Mouse (Mus musculus): ENCODE results near the gene Lif.
A peak's percentile ranks its signal among the peaks of the same experiment; 100 is the strongest.

The Lif gene

DNA sequence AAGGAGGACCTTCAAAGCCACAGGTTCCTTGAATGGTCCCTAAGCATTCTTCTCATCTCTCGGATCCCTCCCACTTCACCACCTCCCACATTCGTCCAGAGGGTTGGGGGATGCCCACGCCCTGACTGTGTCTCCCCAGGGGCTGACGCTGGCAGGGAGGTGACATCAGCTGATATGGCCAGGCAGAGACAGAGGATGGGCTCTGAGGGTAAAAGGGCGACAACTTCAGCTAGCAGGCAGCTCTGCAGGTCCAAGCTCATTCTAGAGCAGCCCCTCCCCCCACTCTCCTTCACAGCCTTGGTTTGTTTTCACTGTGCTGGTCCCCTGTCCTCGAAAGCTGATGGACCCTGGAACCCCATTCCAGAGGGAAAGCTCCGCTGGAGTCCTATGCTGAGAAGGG lies 41.3 kb downstream of the Lif start:
- no peak for DNase-seq (ENCODE audit: low spot score in 2 of 2)

DNA sequence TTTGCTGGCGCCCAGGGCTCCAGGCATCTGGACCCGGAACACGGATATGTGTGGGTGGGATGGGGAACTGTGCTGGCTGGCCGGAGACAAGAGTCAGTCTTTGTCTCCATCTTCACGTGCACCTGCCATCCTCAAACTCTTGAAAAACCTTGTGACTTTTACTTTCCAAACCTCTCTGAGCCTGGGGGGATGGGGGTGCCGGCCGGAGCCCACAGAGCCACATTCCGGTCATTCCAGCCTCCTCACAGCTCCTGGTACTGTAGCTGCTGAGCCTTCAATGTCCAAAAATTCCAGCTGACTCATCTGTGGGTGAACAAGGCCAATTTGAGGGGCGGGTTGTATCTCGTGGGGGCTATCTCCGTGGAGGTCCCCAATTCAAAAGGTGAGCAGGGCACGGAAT lies 41.8 kb downstream of the Lif start:
- DNase-seq (ENCODE audit: low spot score in 2 of 2) = no peak

DNA sequence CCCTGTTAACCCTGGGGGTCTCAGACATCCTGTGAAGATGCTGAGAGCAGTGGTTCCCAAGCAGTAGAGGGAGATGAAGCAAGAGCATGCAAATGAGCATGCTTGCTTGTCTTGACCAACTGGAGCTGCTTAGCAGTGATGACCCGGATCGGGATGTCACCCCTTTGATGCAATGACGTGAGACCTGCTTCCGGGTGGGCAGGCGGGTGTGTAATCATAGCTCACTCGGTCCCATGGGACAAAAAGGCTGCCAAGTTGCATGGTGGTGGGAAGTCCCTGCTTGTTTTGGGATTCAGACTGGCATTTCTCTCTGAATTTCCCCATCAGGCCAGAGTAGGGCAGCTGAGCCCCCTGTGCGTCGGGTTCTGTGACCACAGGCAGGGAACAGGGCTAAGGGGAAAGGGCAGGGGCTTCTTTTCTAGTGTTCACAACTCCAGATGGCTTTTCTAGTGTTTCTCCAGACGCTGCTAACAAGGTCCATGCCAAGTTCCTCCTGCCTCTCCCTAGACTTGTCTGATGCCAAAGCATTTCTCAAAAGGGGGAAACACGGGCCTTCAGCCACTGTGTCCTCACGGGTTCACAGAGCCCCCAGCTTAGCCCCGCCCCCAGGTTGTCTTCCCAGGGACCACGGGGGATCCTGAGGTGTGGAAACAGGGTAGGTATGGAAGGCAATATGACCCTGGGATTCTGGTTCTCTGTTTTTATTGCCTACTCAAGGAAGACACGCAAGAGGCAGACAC lies 42.5 kb downstream of the Lif start:
- no peak for DNase-seq (ENCODE audit: low spot score in 2 of 2)

DNA sequence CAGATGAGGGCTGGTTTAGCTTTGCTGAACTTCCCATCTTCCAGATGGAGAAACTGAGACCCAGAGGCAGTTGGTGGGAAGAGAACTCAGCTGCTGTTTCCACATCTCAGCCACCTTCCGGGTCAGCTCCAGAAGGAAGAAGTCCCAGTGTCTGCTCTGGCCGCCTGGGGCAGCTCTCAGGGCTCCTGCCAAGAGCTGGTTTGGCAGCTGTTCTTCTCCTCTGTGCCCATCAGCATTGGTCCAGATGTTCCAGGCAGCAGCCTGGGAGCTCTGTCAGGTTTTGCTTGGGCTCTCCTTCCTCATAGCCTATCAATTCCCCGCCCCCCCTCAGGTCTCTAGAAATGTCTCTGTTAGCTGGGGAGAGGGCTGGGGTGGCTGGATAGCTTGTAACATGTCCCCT lies 43.3 kb downstream of the Lif start:
- DNase-seq (ENCODE audit: low spot score in 2 of 2) = no peak

DNA sequence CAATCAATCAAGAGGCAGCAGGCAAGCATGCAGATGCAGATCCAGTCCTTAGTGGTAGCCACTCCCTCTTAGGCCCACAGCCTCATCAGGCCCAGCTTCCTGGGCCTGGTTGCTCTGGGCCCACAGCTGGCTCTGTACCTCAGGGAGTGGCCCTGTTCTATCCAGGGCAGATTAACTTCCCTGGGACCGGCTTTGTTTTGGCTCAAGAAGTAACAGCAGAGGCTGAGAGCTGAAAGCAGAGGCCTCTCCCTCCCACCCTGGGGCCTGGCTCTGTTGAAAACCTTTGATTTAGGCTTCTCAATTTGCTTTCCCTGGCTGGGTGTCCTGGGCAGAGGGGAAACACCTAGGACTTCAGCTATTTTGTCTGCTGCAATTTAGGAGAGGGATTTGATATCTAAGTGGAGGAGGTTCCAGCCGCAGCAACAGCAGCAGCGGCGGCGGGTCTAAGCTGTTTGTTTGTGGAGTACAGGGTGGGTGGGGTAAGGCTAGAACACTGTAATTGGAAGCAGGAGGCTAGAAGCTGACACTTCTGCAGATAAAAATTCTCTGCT lies 45.1 kb downstream of the Lif start:
- DNase-seq (ENCODE audit: low spot score in 2 of 2) = peak in 1 of 2 experiments; percentile 55

DNA sequence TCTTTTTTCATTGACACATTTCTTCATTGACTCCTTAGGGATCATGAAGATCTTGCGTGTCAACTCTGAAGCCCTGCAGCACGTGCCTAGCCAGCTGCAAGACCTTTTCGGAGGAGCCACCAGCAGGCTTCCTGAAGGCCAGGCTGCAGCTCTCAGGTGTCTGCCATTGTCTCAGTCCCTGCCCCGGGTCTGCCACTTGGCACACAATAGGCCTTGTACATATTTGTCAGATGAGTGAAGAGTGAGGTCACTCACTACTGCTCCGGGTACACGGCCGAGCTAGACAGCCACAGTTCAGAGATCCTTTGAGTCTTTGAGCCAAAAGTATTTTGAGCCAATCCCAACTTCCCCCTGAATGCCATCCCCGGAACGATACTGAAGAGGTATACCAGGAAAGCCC lies 45.7 kb downstream of the Lif start:
- no peak for DNase-seq (ENCODE audit: low spot score in 2 of 2)

DNA sequence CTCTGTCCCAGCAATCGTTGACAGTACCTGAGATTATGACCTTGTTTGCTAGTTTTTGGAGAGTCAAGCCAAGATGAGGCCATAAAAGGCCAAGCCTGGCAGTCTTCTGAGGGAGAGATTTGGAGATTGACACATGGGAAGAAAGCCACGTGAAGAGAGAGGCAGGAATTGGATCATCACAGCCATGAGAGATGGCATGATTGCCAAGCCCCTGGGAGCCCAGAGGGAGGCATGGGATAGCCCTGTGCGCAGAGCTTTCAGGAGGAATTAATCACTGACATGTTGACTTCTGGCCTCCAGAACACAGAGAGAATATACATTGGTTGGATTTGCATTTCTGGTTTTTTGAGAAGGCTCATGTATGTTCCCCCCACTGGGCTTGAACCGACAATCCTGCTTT lies 46.8 kb downstream of the Lif start:
- no peak for DNase-seq (ENCODE audit: low spot score in 2 of 2)

DNA sequence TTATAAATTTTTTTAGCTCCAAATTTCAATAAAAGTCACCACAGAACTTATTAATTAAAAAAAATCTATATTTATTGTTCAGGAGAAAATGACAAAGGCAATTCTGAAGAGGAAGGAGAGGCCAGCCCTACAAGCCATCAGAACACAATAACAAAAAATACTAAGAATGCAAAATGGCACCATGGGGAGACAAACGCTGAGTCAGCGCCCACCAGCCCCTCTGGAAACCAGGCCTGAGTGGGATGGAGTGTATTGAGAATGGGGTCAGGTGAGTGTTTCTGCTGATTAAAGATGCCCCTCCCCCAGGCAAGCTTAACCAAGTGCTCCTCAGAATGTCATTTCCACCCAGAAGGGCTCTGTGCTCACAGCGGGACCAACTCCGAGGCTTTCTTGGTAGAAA lies 47.7 kb downstream of the Lif start:
- DNase-seq (ENCODE audit: low spot score in 2 of 2) = no peak

DNA sequence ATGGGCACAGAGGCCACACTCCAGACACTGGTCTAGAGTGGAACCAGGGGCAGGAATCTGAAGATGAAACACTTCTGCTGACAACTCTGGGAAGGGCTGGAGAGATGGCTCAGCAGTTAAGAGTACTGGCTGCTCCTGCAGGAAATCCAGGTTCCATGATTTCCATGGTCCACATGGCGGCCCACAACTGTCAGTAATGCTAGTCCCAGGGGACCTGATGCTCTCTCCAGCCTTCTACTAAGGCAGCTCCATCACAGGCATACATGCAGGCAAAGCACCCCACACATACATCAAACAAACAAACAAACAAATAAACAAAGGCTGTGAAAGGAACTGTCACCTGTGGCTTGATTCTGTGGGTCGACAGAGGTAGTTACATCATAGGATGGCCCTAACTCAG lies 48.7 kb downstream of the Lif start:
- DNase-seq (ENCODE audit: low spot score in 2 of 2) = no peak

DNA sequence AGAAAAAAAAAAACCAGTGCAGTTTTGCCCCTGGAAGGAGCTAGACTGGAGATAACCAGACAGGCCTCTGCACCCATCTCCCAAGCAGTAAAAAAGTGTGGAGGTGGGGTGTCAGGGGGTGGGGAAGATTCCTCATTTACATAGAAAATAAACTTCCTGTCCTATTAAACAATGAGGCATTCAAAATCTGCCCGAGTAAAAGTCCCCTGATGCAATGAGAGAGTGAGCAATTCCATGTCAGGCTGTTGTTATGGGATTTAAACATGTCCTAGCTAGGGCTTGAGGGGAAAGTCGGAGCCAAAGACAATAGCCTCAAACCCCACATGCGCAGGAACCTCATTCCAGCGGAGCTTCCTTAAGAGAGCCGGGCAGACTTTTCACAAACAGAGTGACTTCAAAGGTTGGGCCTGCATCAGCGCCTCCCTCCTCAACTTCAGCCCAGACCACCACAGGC lies 50.7 kb downstream of the Lif start:
- DNase-seq (ENCODE audit: low spot score in 2 of 2) = no peak

DNA sequence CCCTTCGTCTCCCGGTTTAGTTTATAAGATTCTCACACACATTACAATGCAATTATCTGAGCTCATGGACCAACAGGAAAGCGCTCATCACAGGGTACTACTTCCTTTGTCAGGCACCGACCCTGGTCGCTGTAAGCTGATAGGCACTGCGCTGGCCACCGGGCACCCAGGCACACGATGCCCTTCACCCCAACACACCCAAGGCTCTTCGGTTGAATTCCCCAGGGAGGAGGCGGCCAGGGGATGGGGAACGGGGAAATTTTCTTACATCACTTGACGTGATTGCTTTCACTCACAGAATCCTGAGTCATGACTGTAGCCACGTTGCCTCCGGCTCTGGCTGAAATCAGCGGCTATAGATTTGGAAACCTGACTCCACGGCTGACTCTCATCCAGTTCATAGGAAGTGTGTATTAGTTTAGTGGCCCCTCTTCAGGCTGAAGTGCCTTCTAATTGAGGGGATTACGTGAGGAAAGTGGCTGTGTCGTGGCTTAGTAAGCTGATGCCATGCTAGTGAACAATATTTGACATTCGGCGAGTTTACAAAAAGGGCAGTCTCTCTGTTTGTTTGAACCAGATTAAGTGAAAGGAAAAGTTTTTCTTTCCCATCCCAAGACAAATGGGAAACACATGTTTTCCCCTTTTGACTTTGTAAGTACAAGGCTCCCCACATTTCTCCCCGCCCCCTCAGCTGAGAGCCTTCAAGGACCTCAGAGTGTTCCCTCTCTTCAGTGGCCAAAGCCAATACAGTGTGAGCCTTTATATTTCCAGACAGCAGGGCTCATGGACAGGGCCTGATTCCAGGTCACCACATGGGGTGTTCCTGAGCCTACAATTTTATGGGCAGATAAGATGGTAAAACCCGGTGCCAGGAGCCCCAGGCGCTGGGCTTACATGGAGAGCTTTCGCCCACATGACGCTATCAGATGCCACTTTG lies 51.4 kb downstream of the Lif start:
- DNase-seq (ENCODE audit: low spot score in 2 of 2) = no peak

DNA sequence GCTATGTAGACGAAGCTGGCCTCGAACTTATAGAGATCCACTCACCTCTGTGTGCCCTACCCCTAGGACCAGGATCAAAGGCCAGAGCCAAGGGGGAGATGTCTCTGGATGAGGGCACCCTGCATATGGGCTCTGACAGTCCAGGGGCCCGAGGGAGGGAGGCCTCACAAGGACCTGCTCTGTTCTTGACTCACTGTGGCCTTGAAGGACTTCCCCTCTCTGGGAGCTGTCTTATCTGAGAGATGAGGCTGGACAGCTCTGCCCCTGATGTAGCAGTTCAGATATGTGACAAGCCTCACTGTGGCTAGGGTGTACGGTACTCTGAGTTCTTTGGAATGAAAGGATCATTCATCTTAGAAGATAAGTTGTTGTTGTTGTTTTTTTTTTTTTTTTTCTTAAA lies 52.3 kb downstream of the Lif start:
- no peak for DNase-seq (ENCODE audit: low spot score in 2 of 2)

DNA sequence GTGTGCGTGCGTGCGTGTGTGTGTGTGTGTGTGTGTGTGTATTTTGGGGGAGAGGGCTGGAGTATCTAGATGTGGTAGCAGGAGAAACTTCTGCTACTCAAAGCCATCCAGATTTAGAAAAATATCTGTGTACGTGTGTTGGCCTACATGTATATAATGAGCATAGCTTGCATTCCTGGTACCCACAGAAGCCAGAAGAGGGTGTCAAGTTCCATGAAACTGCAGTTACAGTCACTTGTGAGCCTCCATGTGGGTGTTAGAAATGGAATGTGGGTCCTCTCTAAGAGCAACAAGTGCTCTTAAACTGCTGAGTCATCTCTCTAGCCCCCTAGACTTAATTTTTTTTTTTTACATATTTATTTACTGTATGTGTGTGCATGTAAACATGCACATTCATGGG lies 53.0 kb downstream of the Lif start:
- DNase-seq (ENCODE audit: low spot score in 2 of 2) = no peak

DNA sequence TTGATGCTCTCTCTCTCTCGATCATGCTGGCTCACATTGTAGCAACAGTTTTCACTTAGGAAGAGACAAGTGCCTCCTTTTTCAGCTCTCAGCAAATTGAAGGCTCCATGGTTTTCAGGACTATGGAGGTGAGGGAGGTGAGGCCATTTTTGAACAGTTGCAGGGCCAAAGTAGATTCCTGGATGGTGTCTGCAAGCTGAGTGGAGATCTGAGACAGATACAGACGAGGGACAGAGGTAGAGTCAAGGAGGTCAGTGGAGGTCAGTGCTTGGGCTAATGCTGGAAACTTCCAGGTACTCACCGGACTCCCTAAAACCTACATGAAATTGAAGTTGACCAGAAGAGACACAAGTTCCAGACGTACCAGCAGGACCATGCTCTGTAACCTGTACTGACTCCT lies 54.8 kb downstream of the Lif start:
- no peak for DNase-seq (ENCODE audit: low spot score in 2 of 2)

DNA sequence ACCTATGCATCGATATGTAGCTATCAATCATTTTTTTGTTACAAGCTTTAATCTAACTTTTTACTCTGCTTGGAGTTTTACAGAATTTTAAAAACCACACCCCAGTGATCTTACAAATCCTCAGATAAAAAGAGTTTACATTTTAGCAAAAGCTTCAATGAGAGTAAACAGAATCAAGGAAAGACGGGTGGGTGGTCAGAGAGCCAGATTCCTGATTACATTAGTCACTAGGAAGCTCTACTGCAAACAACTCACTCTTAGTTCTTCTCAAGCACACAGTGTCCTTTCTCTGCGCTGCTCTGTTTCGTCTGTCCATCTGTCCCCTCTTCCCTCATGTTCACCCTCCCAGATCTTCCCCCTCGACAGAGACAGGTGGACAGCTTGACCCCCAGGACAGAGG lies 59.9 kb downstream of the Lif start:
- no peak for DNase-seq (ENCODE audit: low spot score in 2 of 2)

DNA sequence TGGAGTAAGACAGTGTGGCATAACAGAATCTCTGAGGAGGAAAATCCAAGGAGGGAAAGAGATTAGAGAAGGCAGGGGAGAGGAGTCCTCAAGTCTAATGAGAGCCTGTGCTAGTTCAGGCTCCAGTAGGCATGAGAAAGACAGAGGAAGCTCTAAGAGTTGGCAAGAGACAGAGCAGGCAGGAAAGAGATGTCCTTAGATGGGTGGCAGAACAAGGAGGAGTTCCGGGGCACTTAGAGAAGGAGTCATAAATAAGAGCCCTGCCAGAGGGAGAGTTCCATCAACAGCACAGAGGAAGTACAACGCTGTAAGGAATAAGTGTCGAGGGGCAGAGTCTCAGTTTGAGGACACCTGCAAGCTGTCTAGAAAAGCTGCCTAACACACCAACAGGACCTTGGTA lies 60.7 kb downstream of the Lif start:
- DNase-seq (ENCODE audit: low spot score in 2 of 2) = no peak

DNA sequence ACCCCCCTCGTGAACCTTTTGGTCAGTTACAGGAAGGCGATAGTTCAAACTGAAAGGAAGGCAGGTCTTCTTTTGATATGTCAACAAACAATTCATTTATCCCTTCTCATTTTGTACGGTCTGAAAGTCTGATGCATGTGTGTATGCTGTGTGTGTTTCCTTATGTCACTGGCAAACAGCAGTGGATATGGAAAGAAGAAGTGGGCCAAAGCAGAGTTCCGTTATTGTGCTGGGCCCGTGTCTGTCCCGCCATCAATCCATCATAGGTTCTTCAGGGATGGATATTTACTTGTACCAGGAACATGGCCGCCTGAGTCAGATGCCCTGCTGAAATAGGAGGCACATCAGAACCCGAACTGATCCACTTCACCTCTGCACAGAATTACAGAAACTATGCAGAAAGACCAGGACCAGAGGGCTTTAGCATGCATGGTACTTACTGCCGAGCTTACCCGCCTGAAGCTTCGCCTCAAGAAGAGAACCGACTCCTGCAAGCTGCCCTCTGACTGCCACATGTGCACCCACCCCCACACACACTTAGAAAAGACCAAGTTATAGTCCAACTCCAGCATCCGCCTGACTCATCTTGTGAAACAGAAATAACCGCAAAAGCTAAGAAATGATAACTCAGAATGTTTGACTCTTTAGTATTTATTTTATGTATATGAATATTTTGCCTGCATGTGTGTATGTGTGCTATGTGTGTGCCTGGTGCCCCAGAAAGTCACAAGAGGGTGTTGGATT lies 62.0 kb downstream of the Lif start:
- no peak for DNase-seq (ENCODE audit: low spot score in 2 of 2)

DNA sequence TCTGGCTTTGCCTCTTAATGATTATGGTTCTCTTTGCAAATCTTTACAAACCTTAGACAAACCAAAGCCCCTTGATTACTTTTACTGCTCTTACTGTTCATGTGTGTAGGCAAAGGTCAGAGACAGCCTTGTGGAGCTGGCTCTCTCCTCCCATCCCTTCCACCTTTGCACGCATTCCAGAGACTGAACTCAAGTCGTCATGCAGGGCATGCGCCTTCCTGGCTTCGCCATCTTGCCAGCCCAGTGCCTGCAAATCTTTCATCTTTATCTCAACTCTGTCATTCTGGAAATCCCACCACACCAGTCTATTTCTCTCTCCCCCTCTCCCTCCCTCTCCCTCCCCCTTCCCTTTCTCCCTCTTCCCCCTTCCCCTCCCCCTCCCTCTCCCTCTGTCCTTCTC lies 63.5 kb downstream of the Lif start:
- DNase-seq (ENCODE audit: low spot score in 2 of 2) = no peak

Data from urinary bladder, adult 18-20 months (tissue).